Mouse (Mus musculus) myocyte (in vitro differentiated cells): ENCODE results near the gene Sgpp1. TPM values are rescaled to one million over a fixed set of nuclear protein-coding genes. Genes with fewer than 3 reads are reported as not detected.

ENCODE experiments used
- H3K27me3 ChIP-seq: one replicate; pipeline ENCODE4 v1.6.1; 2011; ENCODE audit not compliant: control insufficient read depth, insufficient read depth, insufficient read length
- H3K36me3 ChIP-seq: one replicate; pipeline ENCODE4 v1.6.1; 2011; ENCODE audit not compliant: control insufficient read depth, insufficient read depth
- H3K4me2 ChIP-seq: one replicate; pipeline ENCODE4 v1.6.1; 2011; ENCODE audit warnings: low read depth, control low read depth
- H3K4me3 ChIP-seq: one replicate; pipeline ENCODE4 v1.5.1; 2011; ENCODE audit warnings: mild to moderate bottlenecking, control low read depth, moderate library complexity
- H3K79me2 ChIP-seq: one replicate; pipeline ENCODE4 v1.6.1; 2011; ENCODE audit not compliant: control insufficient read depth, insufficient read depth
- H3ac ChIP-seq: one replicate; pipeline ENCODE4 v1.6.1; 2011; ENCODE audit not compliant: control insufficient read depth, insufficient read length
- CEBPB ChIP-seq: IDR thresholded peaks from 2 replicates; pipeline ENCODE4 v1.6.1; 2011; ENCODE audit warnings: mild to moderate bottlenecking, moderate library complexity; ENCODE audit not compliant: poor library complexity, insufficient read depth, severe bottlenecking
- E2F4 ChIP-seq: IDR thresholded peaks from one replicate; pipeline ENCODE4 v1.6.1; 2011; ENCODE audit warnings: mild to moderate bottlenecking, control low read depth, moderate library complexity; ENCODE audit not compliant: insufficient read depth
- MAX ChIP-seq: IDR thresholded peaks from one replicate; pipeline ENCODE4 v1.6.1; 2011; ENCODE audit warnings: low read depth, mild to moderate bottlenecking, control low read depth
- MYOD1 ChIP-seq, 3 experiments: IDR thresholded peaks; one replicate each; pipeline ENCODE4 v1.6.1; 2011; ENCODE audit warnings: control low read depth in 2 of 3, low read depth in 2 of 3, mild to moderate bottlenecking in 2 of 3, moderate library complexity in 1 of 3; ENCODE audit not compliant: insufficient read length in 2 of 3, control insufficient read depth in 1 of 3
- MYOG ChIP-seq, 3 experiments: IDR thresholded peaks; one replicate each; pipeline ENCODE4 v1.6.1; 2011; ENCODE audit warnings: control low read depth in 2 of 3, low read depth in 2 of 3, mild to moderate bottlenecking in 2 of 3; ENCODE audit not compliant: insufficient read length in 2 of 3, control insufficient read depth in 1 of 3, insufficient read depth in 1 of 3
- POLR2A ChIP-seq: IDR thresholded peaks from one replicate; pipeline ENCODE4 v1.6.1; 2011; ENCODE audit warnings: low read depth, mild to moderate bottlenecking, control low read depth, moderate library complexity; ENCODE audit not compliant: insufficient read length
- POLR2AphosphoS2 ChIP-seq: IDR thresholded peaks from one replicate; pipeline ENCODE4 v1.6.1; 2011; ENCODE audit warnings: low read depth, control low read depth; ENCODE audit not compliant: insufficient read length
- REST ChIP-seq: IDR thresholded peaks from one replicate; pipeline ENCODE4 v1.6.1; 2011; ENCODE audit warnings: mild to moderate bottlenecking, control low read depth, moderate library complexity; ENCODE audit not compliant: insufficient read depth, insufficient read length
- SRF ChIP-seq: IDR thresholded peaks from one replicate; pipeline ENCODE4 v1.6.1; 2011; ENCODE audit warnings: low read depth; ENCODE audit not compliant: control insufficient read depth, insufficient read length
- TCF12 ChIP-seq: IDR thresholded peaks from one replicate; pipeline ENCODE4 v1.6.1; 2011; ENCODE audit warnings: mild to moderate bottlenecking, control low read depth; ENCODE audit not compliant: poor library complexity, insufficient read depth, severe bottlenecking
- TCF3 ChIP-seq: IDR thresholded peaks from one replicate; pipeline ENCODE4 v1.6.1; 2011; ENCODE audit warnings: low read depth, control low read depth; ENCODE audit not compliant: insufficient read length
- USF1 ChIP-seq: IDR thresholded peaks from one replicate; pipeline ENCODE4 v1.6.1; 2011; ENCODE audit warnings: low read depth, mild to moderate bottlenecking, control low read depth, moderate library complexity
- polyA plus RNA-seq: library from polyadenylated mRNA; unstranded; fragments of >200 nt; fragmentation: generic; extraction: Trizol; gene quantifications from one replicate; pipeline ENCODE4 v1.2.1, GENCODE M21; 2012; ENCODE audit warnings: missing spikeins

Sgpp1 gene
- polyA plus RNA-seq, 1 experiment = 4.9 TPM

GRCm38 (mm10) chr12:75729876-75730275 is 5.7 kb downstream of the Sgpp1 start:
- Histone ChIP-seq H3K4me3 (no peak overlapping the region), H3K4me2 (no peak overlapping the region), H3K27me3 (no peaks in the 10 kb centered on the region), H3ac (no peak overlapping the region), H3K36me3 (no peaks in the 10 kb centered on the region), H3K79me2 (peaks cover 72% of the 10 kb centered on the region)
- TF ChIP-seq MYOD1 (IDR thresholded peaks at IDR 0.05; ENCODE audit: control insufficient read depth in 1 of 3, insufficient read length in 2 of 3, low read depth in 2 of 3) = no peak
- no peak for TF ChIP-seq REST
- no peak for TF ChIP-seq MYOG (IDR thresholded peaks at IDR 0.05; ENCODE audit: control insufficient read depth in 1 of 3, insufficient read depth in 1 of 3, insufficient read length in 2 of 3, low read depth in 2 of 3)
- no peak for TF ChIP-seq CEBPB
- no peak for TF ChIP-seq SRF
- no peak for TF ChIP-seq TCF3
- no peak for TF ChIP-seq E2F4
- no peak for TF ChIP-seq MAX
- no peak for TF ChIP-seq TCF12
- TF ChIP-seq POLR2AphosphoS2 = no peak
- no peak for TF ChIP-seq USF1
- no peak for TF ChIP-seq POLR2A

GRCm38 (mm10) chr12:75727333-75728125 is 8.0 kb downstream of the Sgpp1 start:
- no peak for TF ChIP-seq CEBPB
- no peak for TF ChIP-seq POLR2A
- no peak for TF ChIP-seq TCF12
- TF ChIP-seq E2F4 = no peak
- TF ChIP-seq USF1 = no peak
- no peak for TF ChIP-seq MAX
- TF ChIP-seq SRF = no peak
- TF ChIP-seq POLR2AphosphoS2 = no peak
- TF ChIP-seq REST = no peak
- no peak for TF ChIP-seq MYOG (IDR thresholded peaks at IDR 0.05; ENCODE audit: control insufficient read depth in 1 of 3, insufficient read depth in 1 of 3, insufficient read length in 2 of 3, low read depth in 2 of 3)
- no peak for TF ChIP-seq MYOD1 (IDR thresholded peaks at IDR 0.05; ENCODE audit: control insufficient read depth in 1 of 3, insufficient read length in 2 of 3, low read depth in 2 of 3)
- no peak for TF ChIP-seq TCF3
- Histone ChIP-seq H3K4me2 (no peak overlapping the region), H3K79me2 (peaks cover 49% of the 10 kb centered on the region), H3K27me3 (no peaks in the 10 kb centered on the region), H3K36me3 (no peaks in the 10 kb centered on the region), H3ac (no peak overlapping the region), H3K4me3 (no peak overlapping the region)

GRCm38 (mm10) chr12:75726349-75726861 is 9.1 kb downstream of the Sgpp1 start:
- Histone ChIP-seq H3K36me3 (no peaks in the 10 kb centered on the region), H3K79me2 (peaks cover 37% of the 10 kb centered on the region), H3K4me2 (no peak overlapping the region), H3K4me3 (no peak overlapping the region), H3K27me3 (no peaks in the 10 kb centered on the region), H3ac (no peak overlapping the region)
- TF ChIP-seq MYOG (IDR thresholded peaks at IDR 0.05; ENCODE audit: control insufficient read depth in 1 of 3, insufficient read depth in 1 of 3, insufficient read length in 2 of 3, low read depth in 2 of 3) (peak in 1 of 3 experiments; percentile 29), USF1 (no peak), MYOD1 (IDR thresholded peaks at IDR 0.05; ENCODE audit: control insufficient read depth in 1 of 3, insufficient read length in 2 of 3, low read depth in 2 of 3) (peak in 1 of 3 experiments; percentile 12)

GRCm38 (mm10) chr12:75724621-75725324 is 10.8 kb downstream of the Sgpp1 start:
- Histone ChIP-seq H3K79me2 (peaks cover 24% of the 10 kb centered on the region), H3K27me3 (no peaks in the 10 kb centered on the region), H3ac (no peak overlapping the region), H3K36me3 (no peaks in the 10 kb centered on the region), H3K4me2 (no peak overlapping the region), H3K4me3 (no peak overlapping the region)
- TF ChIP-seq TCF12 (no peak), POLR2A (no peak), MAX (no peak), E2F4 (no peak), TCF3 (no peak), MYOG (IDR thresholded peaks at IDR 0.05; ENCODE audit: control insufficient read depth in 1 of 3, insufficient read depth in 1 of 3, insufficient read length in 2 of 3, low read depth in 2 of 3) (no peak), MYOD1 (IDR thresholded peaks at IDR 0.05; ENCODE audit: control insufficient read depth in 1 of 3, insufficient read length in 2 of 3, low read depth in 2 of 3) (no peak), USF1 (no peak), CEBPB (no peak), POLR2AphosphoS2 (no peak), REST (no peak), SRF (no peak)
